Mouse (Mus musculus): Measurements from ENCODE around the gene Gipc3.

Gipc3 gene

GRCm38 (mm10) chr10:81300352-81300907, 42.6 kb downstream of the Gipc3 start:
- no peak for DNase-seq (ENCODE audit: low spot score in 2 of 2)

GRCm38 (mm10) chr10:81299585-81300351, 43.3 kb downstream of the Gipc3 start:
- DNase-seq (ENCODE audit: low spot score in 2 of 2), result no peak

GRCm38 (mm10) chr10:81298369-81299100, 44.5 kb downstream of the Gipc3 start:
- DNase-seq (ENCODE audit: low spot score in 2 of 2), result peak in 1 of 2 experiments; percentile 45

GRCm38 (mm10) chr10:81297845-81298244, 45.2 kb downstream of the Gipc3 start:
- peak in 1 of 2 experiments; percentile 33 for DNase-seq (ENCODE audit: low spot score in 2 of 2)

- DNase-seq (ENCODE audit: low spot score in 2 of 2), result no peak
Measured at GRCm38 (mm10) chr10:81297246-81297645, 45.8 kb downstream of the Gipc3 start.

- DNase-seq (ENCODE audit: low spot score in 2 of 2), result peak in 1 of 2 experiments; percentile 67
Measured at GRCm38 (mm10) chr10:81295185-81295584, 47.9 kb downstream of the Gipc3 start.

GRCm38 (mm10) chr10:81294442-81294841, 48.6 kb downstream of the Gipc3 start:
- peak in 1 of 2 experiments; percentile 34 for DNase-seq (ENCODE audit: low spot score in 2 of 2)

GRCm38 (mm10) chr10:81293334-81294030, 49.6 kb downstream of the Gipc3 start:
- DNase-seq (ENCODE audit: low spot score in 2 of 2), result no peak

- peak; percentile 99 to 100 for DNase-seq (ENCODE audit: low spot score in 2 of 2)
Measured at GRCm38 (mm10) chr10:81292554-81293333, 50.3 kb downstream of the Gipc3 start, which contains the start of gene Pip5k1c. Gene Pip5k1c (plus strand): TSS chr10:81292963.

- DNase-seq (ENCODE audit: low spot score in 2 of 2), result peak in 1 of 2 experiments; percentile 34
Measured at GRCm38 (mm10) chr10:81291511-81292104, 51.5 kb downstream of the Gipc3 start, which contains the start of gene Tjp3. Gene Tjp3 (minus strand): TSS chr10:81291581.

GRCm38 (mm10) chr10:81290698-81291460, 52.2 kb downstream of the Gipc3 start:
- DNase-seq (ENCODE audit: low spot score in 2 of 2), result peak in 1 of 2 experiments; percentile 52

GRCm38 (mm10) chr10:81289811-81290210, 53.3 kb downstream of the Gipc3 start:
- DNase-seq (ENCODE audit: low spot score in 2 of 2), result peak in 1 of 2 experiments; percentile 39

GRCm38 (mm10) chr10:81289278-81289677, 53.8 kb downstream of the Gipc3 start:
- peak; percentile 78 to 82 for DNase-seq (ENCODE audit: low spot score in 2 of 2)

- DNase-seq (ENCODE audit: low spot score in 2 of 2), result no peak
Measured at GRCm38 (mm10) chr10:81288601-81289000, 54.5 kb downstream of the Gipc3 start.

GRCm38 (mm10) chr10:81287513-81288157, 55.4 kb downstream of the Gipc3 start:
- DNase-seq (ENCODE audit: low spot score in 2 of 2), result no peak

- no peak for DNase-seq (ENCODE audit: low spot score in 2 of 2)
Measured at GRCm38 (mm10) chr10:81286586-81286985, 56.5 kb downstream of the Gipc3 start.

- peak; percentile 91 to 93 for DNase-seq (ENCODE audit: low spot score in 2 of 2)
Measured at GRCm38 (mm10) chr10:81285694-81286450, 57.2 kb downstream of the Gipc3 start.
